Mouse (Mus musculus) cerebellum, adult 2 months (tissue): ENCODE data around the gene Itpr1.

Experiments used
- CTCF ChIP-seq: fragments of 200-500 bp; IDR thresholded peaks from 2 replicates; pipeline ENCODE4 v1.5.1; 2011; ENCODE audit warnings: low read depth, mild to moderate bottlenecking, control low read depth, low read length, moderate library complexity, borderline replicate concordance; ENCODE audit not compliant: insufficient read depth
- POLR2A ChIP-seq: fragments of 200-500 bp; IDR thresholded peaks from 2 replicates; pipeline ENCODE4 v1.6.1; 2011; ENCODE audit warnings: low read length, control low read depth, borderline replicate concordance; ENCODE audit not compliant: insufficient read depth

DNA sequence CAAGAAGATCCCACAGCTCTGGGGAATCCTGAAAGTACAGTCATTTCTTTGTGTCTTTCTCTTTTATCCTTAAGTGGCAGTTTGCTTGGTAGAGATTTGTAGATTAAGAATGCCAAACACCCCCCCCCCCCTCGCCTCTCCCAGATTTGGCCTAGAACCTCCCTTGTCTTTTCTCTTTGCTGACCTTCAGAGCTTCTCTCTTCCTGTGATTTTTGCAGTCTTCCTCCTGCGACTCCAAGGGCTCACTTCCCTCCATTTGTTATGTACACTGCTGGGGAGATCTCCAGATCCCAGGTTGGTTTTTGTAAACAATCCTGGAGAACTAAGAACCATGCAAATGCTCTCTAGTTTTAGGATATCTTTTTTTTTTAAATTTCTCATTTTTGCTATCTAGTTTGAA lies 45.7 kb downstream of the Itpr1 start:
- TF ChIP-seq POLR2A: no peak
- no peak for TF ChIP-seq CTCF
